Mouse (Mus musculus): ENCODE measurements around the gene Syne3. TPM values are rescaled to one million over a fixed set of nuclear protein-coding genes. Genes with fewer than 3 reads are reported as not detected.

Syne3 gene
- total RNA-seq, 2 experiments from 2014 or later = 4.1 to 4.7 TPM

GRCm38 (mm10) chr12:105021441-105022069 is 11.9 kb upstream of the Syne3 start:
- no peak for DNase-seq
- Histone ChIP-seq H3K27ac (no peak overlapping the region; the same call in 1 of the 2 replicates), H3K4me3 (no peak overlapping the region)
- no peak for TF ChIP-seq CTCF (IDR thresholded peaks at IDR 0.05)
- intact Hi-C loops (cut with DNase I) = loop anchor here (10.0 kb wide), 1 partner anchor 187 kb away; no protein-coding TSS in a partner anchor

GRCm38 (mm10) chr12:105019359-105020219 is 10.0 kb upstream of the Syne3 start:
- DNase-seq = peak; percentile 46
- intact Hi-C loops (cut with DNase I) = loop anchor here (10.0 kb wide), 1 partner anchor 185 kb away; no protein-coding TSS in a partner anchor
- H3K27ac ChIP-seq = peak overlapping the region; percentile 57
- 0 out of 2 replicates have a peak overlapping the region, but pooled peaks have one; percentile 1 for H3K4me3 ChIP-seq
- no peak for TF ChIP-seq CTCF (IDR thresholded peaks at IDR 0.05)

- no peak for TF ChIP-seq CTCF (IDR thresholded peaks at IDR 0.05)
- H3K27ac ChIP-seq = no peak overlapping the region
Measured at GRCm38 (mm10) chr12:105016639-105017038, 7.0 kb upstream of the Syne3 start.

GRCm38 (mm10) chr12:105016199-105016598 is 6.6 kb upstream of the Syne3 start:
- no peak for DNase-seq
- no peak for TF ChIP-seq CTCF (IDR thresholded peaks at IDR 0.05)
- intact Hi-C loops (cut with DNase I) = no loop called here
- no peak overlapping the region for H3K4me3 ChIP-seq
- H3K27ac ChIP-seq = no peak overlapping the region

More at GRCm38 (mm10) chr12:105016639-105017038, 7.0 kb upstream of the Syne3 start:
- intact Hi-C loops (cut with DNase I) = no loop called here
- peak; percentile 53 for DNase-seq
- H3K4me3 ChIP-seq = no peak overlapping the region

- Histone ChIP-seq H3K4me3 (peak overlapping the region; percentile 53), H3K27ac (peak overlapping the region; percentile 80)
- intact Hi-C loops (cut with DNase I) = no loop called here
- peak; percentile 80 for DNase-seq
- no peak for TF ChIP-seq CTCF (IDR thresholded peaks at IDR 0.05)
Measured at GRCm38 (mm10) chr12:105013065-105013464, 3.5 kb upstream of the Syne3 start.

GRCm38 (mm10) chr12:105012314-105012713 is 2.7 kb upstream of the Syne3 start:
- no peak for TF ChIP-seq CTCF (IDR thresholded peaks at IDR 0.05)

GRCm38 (mm10) chr12:105011589-105011988 is 2.0 kb upstream of the Syne3 start:
- no peak for TF ChIP-seq CTCF (IDR thresholded peaks at IDR 0.05)
- Histone ChIP-seq H3K27ac (no peak overlapping the region), H3K4me3 (no peak overlapping the region)
- DNase-seq = no peak
- intact Hi-C loops (cut with DNase I) = no loop called here

More at GRCm38 (mm10) chr12:105012314-105012713, 2.7 kb upstream of the Syne3 start:
- intact Hi-C loops (cut with DNase I) = no loop called here
- no peak for DNase-seq
- H3K27ac ChIP-seq = peak overlapping the region; percentile 80
- no peak overlapping the region; the same call in 1 of the 2 replicates for H3K4me3 ChIP-seq

- no peak for TF ChIP-seq CTCF (IDR thresholded peaks at IDR 0.05)
- DNase-seq = no peak
- intact Hi-C loops (cut with DNase I) = no loop called here
- peak overlapping the region; percentile 95 for H3K27ac ChIP-seq
- H3K4me3 ChIP-seq = peak overlapping the region; percentile 93
Measured at GRCm38 (mm10) chr12:105010213-105010790, 693 bp upstream of the Syne3 start.

- TF ChIP-seq CTCF (IDR thresholded peaks at IDR 0.05) = no peak
- peak overlapping the region; percentile 93 for H3K4me3 ChIP-seq
- H3K27ac ChIP-seq = peak overlapping the region; percentile 95
- DNase-seq = peak; percentile 62
- intact Hi-C loops (cut with DNase I) = loop anchor here (5.0 kb wide), 1 partner anchor 56 kb away; no protein-coding TSS in a partner anchor
Measured at GRCm38 (mm10) chr12:105008752-105009178, 844 bp downstream of the Syne3 start.

GRCm38 (mm10) chr12:105008150-105008549 is 1.5 kb downstream of the Syne3 start:
- Histone ChIP-seq H3K4me3 (peak overlapping the region; percentile 93), H3K27ac (peak overlapping the region; percentile 95)
- no peak for TF ChIP-seq CTCF (IDR thresholded peaks at IDR 0.05)
- no peak for DNase-seq
- intact Hi-C loops (cut with DNase I) = loop anchor here (5.0 kb wide), 1 partner anchor 56 kb away; no protein-coding TSS in a partner anchor

GRCm38 (mm10) chr12:105005715-105005972 is 4.0 kb downstream of the Syne3 start:
- DNase-seq = no peak
- no peak for TF ChIP-seq CTCF (IDR thresholded peaks at IDR 0.05)
- intact Hi-C loops (cut with DNase I) = loop anchor here (5.0 kb wide), 1 partner anchor 53 kb away; no protein-coding TSS in a partner anchor
- Histone ChIP-seq H3K27ac (peak overlapping the region; percentile 75), H3K4me3 (peak overlapping the region; percentile 37)

GRCm38 (mm10) chr12:105004956-105005714 is 4.5 kb downstream of the Syne3 start:
- DNase-seq = peak; percentile 54
- intact Hi-C loops (cut with DNase I) = loop anchor here (5.0 kb wide), 1 partner anchor 53 kb away; no protein-coding TSS in a partner anchor
- Histone ChIP-seq H3K27ac (peak overlapping the region; percentile 75), H3K4me3 (peak overlapping the region; percentile 37)
- no peak for TF ChIP-seq CTCF (IDR thresholded peaks at IDR 0.05)

All from gastrocnemius, adult 2 months (tissue).